Mouse (Mus musculus): Measurements from ENCODE around the gene Anapc13. TPM values are rescaled to one million over a fixed set of nuclear protein-coding genes. Genes with fewer than 3 reads are reported as not detected.
A peak's percentile ranks its signal among the peaks of the same experiment; 100 is the strongest.

Gene Anapc13
- polyA plus RNA-seq, 1 experiment from 2014 or later: 149 TPM

DNA sequence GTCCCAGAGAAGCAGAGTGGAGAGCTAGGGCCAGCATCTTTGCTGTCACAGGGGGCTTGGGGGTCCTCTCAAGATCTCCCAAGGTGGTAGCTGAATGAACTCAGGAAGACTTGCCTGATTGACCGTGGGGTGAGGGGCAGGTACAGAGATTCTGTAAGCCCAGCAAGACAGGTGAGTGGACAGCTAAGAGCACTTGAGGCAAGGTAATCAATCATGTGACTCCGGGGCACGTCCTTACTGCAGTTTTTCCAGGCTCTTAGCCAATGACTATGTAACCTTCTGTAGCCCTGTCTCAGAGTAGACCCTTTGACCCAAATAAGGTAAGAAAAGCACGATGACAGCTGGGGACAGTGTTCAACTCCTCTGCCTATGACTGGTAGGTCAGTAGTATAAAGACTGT lies 11.0 kb downstream of the Anapc13 start:
- no peak overlapping the region for H3K4me2 ChIP-seq
- no peak for DNase-seq (ENCODE audit: low spot score)
- no peaks in the 10 kb centered on the region for H3K9me3 ChIP-seq (ENCODE audit: control insufficient read depth, low read length)
- H3K36me3 ChIP-seq (ENCODE audit: control insufficient read depth, insufficient read depth, low read length): no peaks in the 10 kb centered on the region
- H3K9ac ChIP-seq (ENCODE audit: low read depth, low read length): no peak overlapping the region
- H3K27ac ChIP-seq (ENCODE audit: low read depth, low read length): no peak overlapping the region
- no peaks in the 10 kb centered on the region for H3K27me3 ChIP-seq (replicated peaks; ENCODE audit: control insufficient read depth, insufficient read depth, low read length)
- ATAC-seq (replicated peaks; ENCODE audit: low FRiP score): no peak
- no peak overlapping the region for H3K4me3 ChIP-seq (ENCODE audit: low read depth, low read length)
- no peaks in the 10 kb centered on the region for H3K4me1 ChIP-seq (replicated peaks; ENCODE audit: control insufficient read depth, insufficient read depth, low read length)
- 55% methylated on average over 4 of the region's 4 CpGs for WGBS

DNA sequence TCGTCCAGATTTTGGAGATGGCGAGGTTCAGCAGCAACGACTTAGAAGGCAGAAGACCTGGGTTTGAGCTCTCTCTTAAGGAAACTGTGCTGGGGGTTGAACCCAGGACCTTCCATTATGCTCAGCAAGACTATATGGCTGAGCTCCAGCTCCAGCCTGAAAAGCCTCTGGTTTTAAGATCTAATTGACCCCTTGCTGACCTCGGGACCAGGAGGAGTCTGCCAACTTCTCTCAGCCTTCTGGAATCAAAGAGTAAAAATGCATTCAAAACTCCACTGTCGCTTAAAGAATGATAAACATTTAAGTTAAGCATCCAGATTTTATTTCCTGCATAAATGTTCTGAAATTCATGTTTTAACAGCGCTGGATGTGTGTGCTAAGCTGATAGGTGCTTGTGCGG lies 12.9 kb downstream of the Anapc13 start:
- DNase-seq (ENCODE audit: low spot score): no peak
- Histone ChIP-seq H3K27me3 (replicated peaks; ENCODE audit: control insufficient read depth, insufficient read depth, low read length) (no peaks in the 10 kb centered on the region), H3K9ac (ENCODE audit: low read depth, low read length) (no peak overlapping the region), H3K4me2 (no peak overlapping the region), H3K27ac (ENCODE audit: low read depth, low read length) (no peak overlapping the region), H3K9me3 (ENCODE audit: control insufficient read depth, low read length) (no peaks in the 10 kb centered on the region), H3K4me1 (replicated peaks; ENCODE audit: control insufficient read depth, insufficient read depth, low read length) (no peaks in the 10 kb centered on the region; the same call in 1 of the 2 replicates), H3K36me3 (ENCODE audit: control insufficient read depth, insufficient read depth, low read length) (no peaks in the 10 kb centered on the region), H3K4me3 (ENCODE audit: low read depth, low read length) (no peak overlapping the region)
- WGBS: 72% methylated on average over 7 of the region's 7 CpGs
- ATAC-seq (replicated peaks; ENCODE audit: low FRiP score): no peak

DNA sequence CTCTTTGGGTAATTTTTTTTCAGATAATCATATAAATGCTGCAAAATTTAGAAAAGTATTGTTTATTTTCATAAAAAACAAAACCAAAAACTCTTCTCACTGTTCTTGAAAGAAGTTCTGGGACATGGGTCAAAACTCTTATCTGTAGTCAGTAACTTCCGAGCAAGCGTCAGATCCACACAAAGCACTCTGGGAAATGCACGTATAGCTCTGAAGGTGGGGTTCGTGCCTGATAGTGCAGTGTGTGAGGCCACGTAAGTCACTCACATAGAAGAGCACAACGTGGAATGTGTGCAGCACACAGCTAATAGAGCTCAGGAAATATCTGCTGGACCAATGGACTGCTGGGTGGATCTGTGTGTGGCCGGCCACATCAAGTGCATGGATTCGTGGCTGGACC lies 13.4 kb downstream of the Anapc13 start:
- Histone ChIP-seq H3K4me2 (no peak overlapping the region), H3K27me3 (replicated peaks; ENCODE audit: control insufficient read depth, insufficient read depth, low read length) (no peaks in the 10 kb centered on the region), H3K4me3 (ENCODE audit: low read depth, low read length) (no peak overlapping the region), H3K9ac (ENCODE audit: low read depth, low read length) (no peak overlapping the region), H3K9me3 (ENCODE audit: control insufficient read depth, low read length) (no peaks in the 10 kb centered on the region), H3K36me3 (ENCODE audit: control insufficient read depth, insufficient read depth, low read length) (no peaks in the 10 kb centered on the region), H3K4me1 (replicated peaks; ENCODE audit: control insufficient read depth, insufficient read depth, low read length) (no peaks in the 10 kb centered on the region; the same call in 1 of the 2 replicates), H3K27ac (ENCODE audit: low read depth, low read length) (no peak overlapping the region)
- ATAC-seq (replicated peaks; ENCODE audit: low FRiP score) (no peak), DNase-seq (ENCODE audit: low spot score) (no peak)
- 62% methylated on average over 8 of the region's 8 CpGs for WGBS

DNA sequence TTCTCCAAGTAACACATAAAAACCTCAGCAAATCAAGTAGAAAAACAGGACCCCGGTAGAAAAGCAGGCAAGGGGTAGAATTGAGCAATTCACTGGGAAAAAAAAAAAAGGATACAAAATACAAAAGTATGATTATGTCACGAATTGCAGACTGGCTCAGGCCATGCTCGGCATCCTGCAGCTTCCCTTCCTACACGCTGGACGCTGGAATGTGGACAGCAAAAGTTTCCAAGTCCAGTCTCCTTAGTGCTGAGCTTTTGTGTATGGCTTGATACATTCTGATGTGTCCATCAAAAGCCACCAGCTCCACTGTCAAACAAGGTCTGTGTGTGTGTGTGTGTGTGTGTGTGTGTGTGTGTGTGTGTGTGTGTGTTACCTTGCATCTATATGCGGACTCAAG lies 15.4 kb downstream of the Anapc13 start:
- ATAC-seq (replicated peaks; ENCODE audit: low FRiP score) (no peak), DNase-seq (ENCODE audit: low spot score) (no peak)
- H3K4me1 ChIP-seq (replicated peaks; ENCODE audit: control insufficient read depth, insufficient read depth, low read length): peaks cover 3% of the 10 kb centered on the region; the same call in 1 of the 2 replicates

DNA sequence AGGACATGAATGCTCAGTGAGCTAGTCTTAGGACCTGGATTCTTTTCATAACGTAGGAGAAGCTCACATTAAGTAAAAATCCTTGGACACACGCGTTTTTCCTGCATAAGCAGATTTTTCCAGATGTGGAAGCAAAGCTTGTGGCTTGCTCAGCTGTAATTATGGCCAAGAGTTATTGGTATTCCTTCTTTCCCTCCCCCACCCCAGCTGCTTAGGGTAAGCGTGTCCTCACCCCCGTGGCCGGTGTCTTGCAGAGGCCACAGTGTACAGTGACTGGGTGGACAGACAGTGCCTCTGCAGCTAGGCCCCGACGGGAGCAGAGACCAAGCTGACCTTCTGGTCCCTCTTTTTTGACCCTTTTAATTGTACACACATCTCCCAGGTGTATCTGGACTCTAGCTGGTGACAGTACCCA lies 17.0 kb downstream of the Anapc13 start:
- H3K36me3 ChIP-seq (ENCODE audit: control insufficient read depth, insufficient read depth, low read length): no peaks in the 10 kb centered on the region
- H3K4me2 ChIP-seq: no peak overlapping the region
- H3K9ac ChIP-seq (ENCODE audit: low read depth, low read length): no peak overlapping the region
- WGBS: 38% methylated on average over 8 of the region's 8 CpGs
- peak overlapping the region; percentile 60; the same call in 1 of the 2 replicates for H3K27ac ChIP-seq (ENCODE audit: low read depth, low read length)
- H3K9me3 ChIP-seq (ENCODE audit: control insufficient read depth, low read length): no peaks in the 10 kb centered on the region
- DNase-seq (ENCODE audit: low spot score) (no peak), ATAC-seq (replicated peaks; ENCODE audit: low FRiP score) (no peak)
- H3K27me3 ChIP-seq (replicated peaks; ENCODE audit: control insufficient read depth, insufficient read depth, low read length): no peaks in the 10 kb centered on the region
- H3K4me1 ChIP-seq (replicated peaks; ENCODE audit: control insufficient read depth, insufficient read depth, low read length): peaks cover 3% of the 10 kb centered on the region; the same call in 1 of the 2 replicates
- H3K4me3 ChIP-seq (ENCODE audit: low read depth, low read length): no peak overlapping the region

More for the DNA sequence above, 15.4 kb downstream of the Anapc13 start:
- no peaks in the 10 kb centered on the region for H3K27me3 ChIP-seq (replicated peaks; ENCODE audit: control insufficient read depth, insufficient read depth, low read length)
- H3K36me3 ChIP-seq (ENCODE audit: control insufficient read depth, insufficient read depth, low read length): no peaks in the 10 kb centered on the region
- no peak overlapping the region for H3K27ac ChIP-seq (ENCODE audit: low read depth, low read length)
- 78% methylated on average over 6 of the region's 6 CpGs for WGBS
- no peak overlapping the region for H3K4me2 ChIP-seq
- no peak overlapping the region for H3K4me3 ChIP-seq (ENCODE audit: low read depth, low read length)
- no peak overlapping the region for H3K9ac ChIP-seq (ENCODE audit: low read depth, low read length)
- no peaks in the 10 kb centered on the region for H3K9me3 ChIP-seq (ENCODE audit: control insufficient read depth, low read length)

DNA sequence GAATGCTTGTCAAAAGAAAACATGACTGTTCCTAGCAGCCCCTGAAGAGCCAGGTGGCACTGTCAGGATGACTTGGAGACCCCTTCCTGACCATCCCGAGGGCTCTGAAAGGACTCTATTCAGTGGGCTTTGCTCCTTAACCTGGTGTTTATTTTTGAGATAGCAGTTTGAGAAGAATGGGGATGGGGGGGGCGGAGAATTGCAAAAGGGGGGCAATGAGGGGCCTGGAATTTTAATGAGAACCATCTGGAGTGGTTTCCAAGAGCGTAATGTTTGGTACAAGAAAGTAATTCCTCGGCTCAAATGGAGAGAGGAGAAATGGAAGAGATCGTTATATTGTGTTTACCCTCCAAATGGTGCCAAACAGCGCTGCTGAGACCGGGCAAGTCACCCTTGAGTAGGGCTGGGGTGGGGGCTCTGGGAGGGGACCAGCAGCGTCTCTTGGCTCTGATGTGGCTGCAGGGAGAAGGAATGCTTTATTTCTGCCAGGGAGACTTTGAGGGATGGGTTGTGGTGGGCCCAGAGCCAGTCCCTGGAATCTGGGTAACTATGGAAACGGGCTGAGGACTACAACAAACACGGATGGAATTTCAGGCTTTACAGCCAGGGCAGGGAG lies 17.5 kb downstream of the Anapc13 start:
- Histone ChIP-seq H3K4me3 (ENCODE audit: low read depth, low read length) (no peak overlapping the region), H3K9me3 (ENCODE audit: control insufficient read depth, low read length) (no peaks in the 10 kb centered on the region), H3K27ac (ENCODE audit: low read depth, low read length) (peak overlapping the region; percentile 60; the same call in 1 of the 2 replicates), H3K27me3 (replicated peaks; ENCODE audit: control insufficient read depth, insufficient read depth, low read length) (no peaks in the 10 kb centered on the region), H3K36me3 (ENCODE audit: control insufficient read depth, insufficient read depth, low read length) (no peaks in the 10 kb centered on the region), H3K4me2 (peak overlapping the region; percentile 27), H3K4me1 (replicated peaks; ENCODE audit: control insufficient read depth, insufficient read depth, low read length) (peaks cover 3% of the 10 kb centered on the region; the same call in 1 of the 2 replicates), H3K9ac (ENCODE audit: low read depth, low read length) (no peak overlapping the region)
- DNase-seq (ENCODE audit: low spot score) (peak; percentile 53), ATAC-seq (replicated peaks; ENCODE audit: low FRiP score) (no peak)
- WGBS: 39% methylated on average over 10 of the region's 10 CpGs

DNA sequence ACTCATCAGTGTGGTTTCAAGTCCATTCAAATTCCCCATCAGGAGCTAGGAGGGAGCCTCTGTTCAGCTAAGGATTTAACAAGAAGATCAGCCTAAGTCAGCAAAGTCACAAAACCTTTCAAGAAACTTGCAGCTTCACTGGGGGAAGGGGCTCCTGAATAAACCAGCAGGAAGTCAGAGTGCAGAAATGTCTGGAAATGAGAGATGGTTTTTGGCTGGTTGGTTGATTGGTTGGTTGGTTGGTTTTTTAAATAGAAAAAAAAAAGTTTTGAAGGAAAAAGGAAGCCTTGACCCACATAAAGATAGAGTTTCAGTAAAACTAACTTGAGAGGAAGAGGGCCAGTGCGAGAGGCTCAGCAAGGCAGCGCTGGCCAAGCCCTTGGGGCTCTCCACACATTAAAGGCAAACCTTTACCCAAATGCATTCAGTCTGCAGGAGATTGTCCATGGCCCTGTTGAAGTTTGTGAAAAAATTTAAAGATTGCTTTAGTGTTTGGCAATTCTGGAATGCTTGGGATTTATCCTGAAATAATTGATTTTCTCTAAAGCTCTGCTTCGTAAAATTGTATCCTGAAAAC lies 19.1 kb downstream of the Anapc13 start:
- 78% methylated on average over 3 of the region's 3 CpGs for WGBS
- DNase-seq (ENCODE audit: low spot score) (no peak), ATAC-seq (replicated peaks; ENCODE audit: low FRiP score) (no peak)
- peaks cover 3% of the 10 kb centered on the region; the same call in 1 of the 2 replicates for H3K4me1 ChIP-seq (replicated peaks; ENCODE audit: control insufficient read depth, insufficient read depth, low read length)
- no peaks in the 10 kb centered on the region for H3K36me3 ChIP-seq (ENCODE audit: control insufficient read depth, insufficient read depth, low read length)
- H3K9me3 ChIP-seq (ENCODE audit: control insufficient read depth, low read length): no peaks in the 10 kb centered on the region
- no peak overlapping the region for H3K4me3 ChIP-seq (ENCODE audit: low read depth, low read length)
- no peaks in the 10 kb centered on the region for H3K27me3 ChIP-seq (replicated peaks; ENCODE audit: control insufficient read depth, insufficient read depth, low read length)
- H3K4me2 ChIP-seq: no peak overlapping the region
- 0 out of 2 replicates have a peak overlapping the region, but pooled peaks have one; percentile 6 for H3K27ac ChIP-seq (ENCODE audit: low read depth, low read length)
- no peak overlapping the region for H3K9ac ChIP-seq (ENCODE audit: low read depth, low read length)

DNA sequence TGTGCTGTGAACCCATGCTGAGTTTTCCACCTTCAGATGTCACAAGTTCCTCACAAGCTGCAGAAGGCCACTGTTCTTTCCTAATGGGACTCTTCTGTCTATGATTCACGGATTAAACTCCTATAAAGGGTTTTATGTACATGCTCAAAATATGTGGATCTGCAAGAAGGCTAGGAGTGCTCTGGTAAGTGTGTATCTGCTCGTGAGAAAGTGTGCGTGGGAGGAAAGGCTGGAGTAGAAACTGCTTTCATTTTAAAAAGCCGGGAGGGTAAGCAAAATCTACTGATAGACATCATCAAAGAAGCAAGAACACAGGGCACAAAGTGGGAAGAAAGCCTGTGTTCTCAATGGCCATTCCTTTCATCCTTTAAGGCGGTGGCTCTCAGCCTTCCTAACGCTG lies 20.9 kb downstream of the Anapc13 start:
- no peaks in the 10 kb centered on the region for H3K9me3 ChIP-seq (ENCODE audit: control insufficient read depth, low read length)
- 71% methylated on average over 6 of the region's 6 CpGs for WGBS

More for the DNA sequence above, 20.9 kb downstream of the Anapc13 start:
- Histone ChIP-seq H3K4me2 (no peak overlapping the region), H3K27me3 (replicated peaks; ENCODE audit: control insufficient read depth, insufficient read depth, low read length) (no peaks in the 10 kb centered on the region), H3K9ac (ENCODE audit: low read depth, low read length) (no peak overlapping the region), H3K4me3 (ENCODE audit: low read depth, low read length) (no peak overlapping the region), H3K4me1 (replicated peaks; ENCODE audit: control insufficient read depth, insufficient read depth, low read length) (peaks cover 3% of the 10 kb centered on the region; the same call in 1 of the 2 replicates), H3K27ac (ENCODE audit: low read depth, low read length) (no peak overlapping the region), H3K36me3 (ENCODE audit: control insufficient read depth, insufficient read depth, low read length) (no peaks in the 10 kb centered on the region)
- ATAC-seq (replicated peaks; ENCODE audit: low FRiP score) (no peak), DNase-seq (ENCODE audit: low spot score) (no peak)

Measured in liver, embryonic 11.5 days (tissue).